ENCODE assay signal across 12 mouse cellular contexts in genomic region chr2:33268384-33269131, GRCm38 (mm10). TPM values are rescaled to one million over a fixed set of nuclear protein-coding genes. Genes with fewer than 3 reads are reported as not detected.
A peak's percentile ranks its signal among the peaks of the same experiment; 100 is the strongest.
DNase-seq lines count a peak whose midpoint lies in the region; ATAC-seq lines count a peak whose summit lies in the region.
"Had no signal": no experiment of that assay in that cellular context is flagged by ENCODE, and none has a peak within 500 bp of the region (broad histone marks: within the 10 kb centered on the region; RNA-seq: fewer than 3 reads in every experiment).

No protein-coding gene starts in this region.

- peaks cover 49% of the 10 kb centered on the region for H3K4me1 ChIP-seq in forebrain, embryonic 15.5 days
- peaks cover 34% of the 10 kb centered on the region for H3K4me1 ChIP-seq in forebrain, embryonic 16.5 days (replicated peaks; ENCODE audit: control insufficient read depth, insufficient read depth, low read length)
- H3K4me1 ChIP-seq in hindbrain, embryonic 13.5 days (replicated peaks), result peaks cover 23% of the 10 kb centered on the region
- H3K4me1 ChIP-seq in hindbrain, embryonic 14.5 days (replicated peaks; ENCODE audit: control insufficient read depth, insufficient read depth, low read length), result 0 out of 2 replicates have a peak, but pooled peaks cover 3% of the 10 kb centered on the region
- H3K4me1 ChIP-seq in heart, embryonic 16.5 days (ENCODE audit: control insufficient read depth, insufficient read depth, low read length), result peaks cover 40% of the 10 kb centered on the region

- H3K9me3 ChIP-seq in forebrain, embryonic 15.5 days, result no peaks in the 10 kb centered on the region
- H3K9me3 ChIP-seq in forebrain, embryonic 16.5 days (ENCODE audit: control insufficient read depth, low read length), result no peaks in the 10 kb centered on the region
- no peaks in the 10 kb centered on the region for H3K9me3 ChIP-seq in hindbrain, embryonic 13.5 days
- no peaks in the 10 kb centered on the region for H3K9me3 ChIP-seq in hindbrain, embryonic 14.5 days (ENCODE audit: control insufficient read depth, low read length)
- H3K9me3 ChIP-seq in heart, embryonic 16.5 days (replicated peaks; ENCODE audit: control insufficient read depth, low read length), result no peaks in the 10 kb centered on the region

- H3K36me3 ChIP-seq in forebrain, embryonic 15.5 days, result no peaks in the 10 kb centered on the region
- no peaks in the 10 kb centered on the region for H3K36me3 ChIP-seq in forebrain, embryonic 16.5 days (ENCODE audit: control insufficient read depth, insufficient read depth)
- peaks cover 33% of the 10 kb centered on the region for H3K36me3 ChIP-seq in hindbrain, embryonic 13.5 days
- H3K36me3 ChIP-seq in hindbrain, embryonic 14.5 days (replicated peaks; ENCODE audit: control insufficient read depth, insufficient read depth), result peaks cover 28% of the 10 kb centered on the region
- H3K36me3 ChIP-seq in heart, embryonic 16.5 days (ENCODE audit: control insufficient read depth, insufficient read depth), result no peaks in the 10 kb centered on the region

- H3K27ac ChIP-seq in forebrain, embryonic 15.5 days (replicated peaks), result peak overlapping the region; percentile 11; the same call in 1 of the 2 replicates
- H3K27ac ChIP-seq in forebrain, embryonic 16.5 days (ENCODE audit: low read length), result no peak overlapping the region
- H3K27ac ChIP-seq in hindbrain, embryonic 13.5 days, result 0 out of 2 replicates have a peak overlapping the region, but pooled peaks have one; percentile 2
- H3K27ac ChIP-seq in hindbrain, embryonic 14.5 days, result no peak overlapping the region
- peak overlapping the region; percentile 95 for H3K27ac ChIP-seq in heart, embryonic 16.5 days (ENCODE audit: low read length)
- H3K27ac ChIP-seq: liver, embryonic 14.5 days had no signal

- 81% methylated on average over 6 of the region's 6 CpGs for WGBS in forebrain, embryonic 15.5 days
- WGBS in forebrain, embryonic 16.5 days, result 87% methylated on average over 6 of the region's 6 CpGs
- WGBS in hindbrain, embryonic 13.5 days, result 81% methylated on average over 6 of the region's 6 CpGs
- WGBS in hindbrain, embryonic 14.5 days, result 77% methylated on average over 6 of the region's 6 CpGs
- 50% methylated on average over 6 of the region's 6 CpGs for WGBS in heart, embryonic 16.5 days

- no peak overlapping the region for H3K4me2 ChIP-seq in forebrain, embryonic 15.5 days (replicated peaks)
- H3K4me2 ChIP-seq in forebrain, embryonic 16.5 days (ENCODE audit: low read length), result no peak overlapping the region
- H3K4me2 ChIP-seq in hindbrain, embryonic 13.5 days, result no peak overlapping the region
- H3K4me2 ChIP-seq in hindbrain, embryonic 14.5 days (replicated peaks), result no peak overlapping the region
- H3K4me2 ChIP-seq in heart, embryonic 16.5 days (ENCODE audit: low read depth, low read length), result no peak overlapping the region

- no peak overlapping the region for H3K4me3 ChIP-seq in forebrain, embryonic 15.5 days
- H3K4me3 ChIP-seq in forebrain, embryonic 16.5 days (replicated peaks; ENCODE audit: low read length), result no peak overlapping the region
- H3K4me3 ChIP-seq in hindbrain, embryonic 13.5 days, result no peak overlapping the region
- no peak overlapping the region for H3K4me3 ChIP-seq in hindbrain, embryonic 14.5 days (replicated peaks; ENCODE audit: low read length)
- H3K4me3 ChIP-seq in heart, embryonic 16.5 days (ENCODE audit: low read length), result no peak overlapping the region

- no peak for DNase-seq in hindbrain, embryonic 14.5 days (ENCODE audit: low spot score)
- peak; percentile 21 for DNase-seq in R1 (ENCODE audit: low read depth, low spot score)
- DNase-seq in right cerebral cortex, postnatal 14 days, result no peak
- DNase-seq in right cerebral cortex, postnatal 4 days, result no peak
- DNase-seq: kidney, postnatal 25 days; lung, postnatal 4 days; thymus, postnatal 36 days had no signal

- H3K9ac ChIP-seq in forebrain, embryonic 15.5 days (replicated peaks), result no peak overlapping the region
- no peak overlapping the region for H3K9ac ChIP-seq in forebrain, embryonic 16.5 days (replicated peaks; ENCODE audit: low read depth, low read length)
- H3K9ac ChIP-seq in hindbrain, embryonic 13.5 days, result no peak overlapping the region
- no peak overlapping the region for H3K9ac ChIP-seq in hindbrain, embryonic 14.5 days
- H3K9ac ChIP-seq in heart, embryonic 16.5 days (ENCODE audit: low read length), result peak overlapping the region; percentile 55
- H3K9ac ChIP-seq: liver, embryonic 14.5 days had no signal

- H3K27me3 ChIP-seq in forebrain, embryonic 15.5 days, result no peaks in the 10 kb centered on the region
- H3K27me3 ChIP-seq in forebrain, embryonic 16.5 days (replicated peaks; ENCODE audit: control insufficient read depth, insufficient read depth, low read length), result no peaks in the 10 kb centered on the region
- H3K27me3 ChIP-seq in hindbrain, embryonic 13.5 days, result no peaks in the 10 kb centered on the region
- H3K27me3 ChIP-seq in hindbrain, embryonic 14.5 days (ENCODE audit: control insufficient read depth, insufficient read depth, low read length), result no peaks in the 10 kb centered on the region
- no peaks in the 10 kb centered on the region for H3K27me3 ChIP-seq in heart, embryonic 16.5 days (ENCODE audit: control insufficient read depth, insufficient read depth, low read length)

- ATAC-seq in forebrain, embryonic 15.5 days (replicated peaks), result no peak
- ATAC-seq in forebrain, embryonic 16.5 days, result no peak
- no peak for ATAC-seq in hindbrain, embryonic 13.5 days (ENCODE audit: low FRiP score)
- ATAC-seq in hindbrain, embryonic 14.5 days (ENCODE audit: low FRiP score), result no peak
- peak; percentile 69; the same call in 1 of the 2 replicates for ATAC-seq in heart, embryonic 16.5 days (replicated peaks; ENCODE audit: extremely low read depth, insufficient read depth, low FRiP score)

RNA-seq across cellular contexts. Expression of gene Angptl2, which starts 52.7 kb away (rescaled TPM):
- polyA plus RNA-seq in forebrain, embryonic 15.5 days (2015; fragmentation: Nextera tagmentation; extraction: Ambion mirVana), result 10.0 and 10.8 TPM in 2 replicates
- polyA plus RNA-seq in forebrain, embryonic 16.5 days (2015; fragmentation: Nextera tagmentation; extraction: Ambion mirVana), result 12.0 and 14.3 TPM in 2 replicates
- polyA plus RNA-seq in hindbrain, embryonic 13.5 days (2015; fragmentation: Nextera tagmentation; extraction: Ambion mirVana), result 16.9 and 17.9 TPM in 2 replicates
- polyA plus RNA-seq in hindbrain, embryonic 14.5 days (2014; fragmentation: Nextera tagmentation; extraction: Ambion mirVana), result 12.2 and 14.1 TPM in 2 replicates
- 75.1 and 76.4 TPM in 2 replicates for polyA plus RNA-seq in heart, embryonic 16.5 days (2015; fragmentation: Nextera tagmentation; extraction: Ambion mirVana)

Comparison
In these comparisons a context has a peak if more than half of its experiments do, and no peak if none do; other contexts are left out.
1. H3K27ac ChIP-seq: peak in forebrain, embryonic 15.5 days (single experiment), hindbrain, embryonic 13.5 days (single experiment) and heart, embryonic 16.5 days (single experiment); none in forebrain, embryonic 16.5 days (single experiment) and hindbrain, embryonic 14.5 days (single experiment).